In genomic region chr5:92554443-92554842, GRCm38 (mm10) we compare ENCODE assay signal across 20 mouse cellular contexts. TPM values are rescaled to one million over a fixed set of nuclear protein-coding genes. Genes with fewer than 3 reads are reported as not detected.
DNase-seq lines count a peak whose midpoint lies in the region; ATAC-seq and TF ChIP-seq lines count a peak whose summit lies in the region.
"Had no signal": no experiment of that assay in that cellular context is flagged by ENCODE, and none has a peak within 500 bp of the region (broad histone marks: within the 10 kb centered on the region; RNA-seq: fewer than 3 reads in every experiment).

No protein-coding gene starts in this region.

- no peak for ATAC-seq in liver, postnatal 0 days
- ATAC-seq: liver, embryonic 12.5 days had no signal

- H3K36me3 ChIP-seq in E14TG2a.4 (ENCODE audit: insufficient read depth, low read length): no peaks in the 10 kb centered on the region
- no peaks in the 10 kb centered on the region for H3K36me3 ChIP-seq in liver, postnatal 0 days (replicated peaks; ENCODE audit: insufficient read depth, low read length)
- H3K36me3 ChIP-seq: G1E; heart, embryonic 10.5 days; hindbrain, embryonic 10.5 days; limb, embryonic 12.5 days; liver, embryonic 12.5 days had no signal

- H3K9me3 ChIP-seq in E14TG2a.4 (ENCODE audit: low read length): no peaks in the 10 kb centered on the region
- H3K9me3 ChIP-seq in liver, postnatal 0 days (ENCODE audit: low read length): peaks cover 3% of the 10 kb centered on the region; the same call in 1 of the 2 replicates
- H3K9me3 ChIP-seq: G1E; heart, embryonic 10.5 days; hindbrain, embryonic 10.5 days; limb, embryonic 12.5 days; liver, embryonic 12.5 days had no signal

- H3K4me1 ChIP-seq in E14TG2a.4 (replicated peaks; ENCODE audit: low read depth, low read length): 0 out of 2 replicates have a peak, but pooled peaks cover 4% of the 10 kb centered on the region
- no peaks in the 10 kb centered on the region for H3K4me1 ChIP-seq in liver, postnatal 0 days (ENCODE audit: insufficient read depth)
- H3K4me1 ChIP-seq: heart, embryonic 10.5 days; hindbrain, embryonic 10.5 days; limb, embryonic 12.5 days; liver, embryonic 12.5 days had no signal

- no peak overlapping the region for H3K9ac ChIP-seq in liver, postnatal 0 days (replicated peaks)
- H3K9ac ChIP-seq: limb, embryonic 12.5 days; liver, embryonic 12.5 days had no signal

- peaks cover 5% of the 10 kb centered on the region for H3K27me3 ChIP-seq in E14TG2a.4 (ENCODE audit: insufficient read depth, low read length)
- no peaks in the 10 kb centered on the region for H3K27me3 ChIP-seq in liver, postnatal 0 days (ENCODE audit: insufficient read depth, low read length)
- H3K27me3 ChIP-seq: limb, embryonic 12.5 days; liver, embryonic 12.5 days had no signal

- no peak overlapping the region for H3K4me2 ChIP-seq in liver, postnatal 0 days (ENCODE audit: low read depth, low read length)
- H3K4me2 ChIP-seq: limb, embryonic 12.5 days; liver, embryonic 12.5 days had no signal

- TF ChIP-seq EP300 in liver, postnatal 0 days (IDR thresholded peaks at IDR 0.05; ENCODE audit: low read depth): no peak

- H3K4me3 ChIP-seq in E14TG2a.4 (replicated peaks; ENCODE audit: low read length): peak overlapping the region; percentile 67
- no peak overlapping the region for H3K4me3 ChIP-seq in liver, postnatal 0 days (ENCODE audit: low read depth, low read length)
- H3K4me3 ChIP-seq: heart, embryonic 10.5 days; hindbrain, embryonic 10.5 days; left cerebral cortex, adult 2 months; limb, embryonic 12.5 days; liver, embryonic 12.5 days had no signal

- DNase-seq in adrenal gland, postnatal 14 days: peak; percentile 12
- DNase-seq in adrenal gland, postnatal 36 days: no peak
- DNase-seq in heart, adult 11 months: peak; percentile 19
- DNase-seq in heart, adult 9 months (ENCODE audit: low spot score in 2 of 2): no peak
- peak; percentile 15 to 33 for DNase-seq in kidney, postnatal 4 days
- no peak for DNase-seq in kidney, adult 18-20 months
- DNase-seq in liver, postnatal 0 days: no peak
- DNase-seq: cerebellum, adult 9-11 months; gastrocnemius, postnatal 36 days; retina, postnatal 1 day had no signal

- WGBS in liver, postnatal 0 days (ENCODE audit: insufficient replicate concordance): 80% methylated on average over 4 of the region's 4 CpGs

- no peak for TF ChIP-seq CTCF in E14TG2a.4 (conservative IDR thresholded peaks at IDR 0.05; ENCODE audit: low read length)
- TF ChIP-seq CTCF in liver, postnatal 0 days (IDR thresholded peaks at IDR 0.05; ENCODE audit: low read depth): no peak

- no peak overlapping the region for H3K27ac ChIP-seq in liver, postnatal 0 days (ENCODE audit: low read depth)
- H3K27ac ChIP-seq: heart, embryonic 10.5 days; hindbrain, embryonic 10.5 days; left cerebral cortex, adult 2 months; limb, embryonic 12.5 days; liver, embryonic 12.5 days had no signal

RNA-seq across cellular contexts. Expression of gene Fam47e, which starts 0.4 kb away (rescaled TPM):
- not detected in 2 replicates for total RNA-seq in adrenal gland, postnatal 14 days (2021)
- total RNA-seq in adrenal gland, postnatal 36 days (2021): not detected
- polyA plus RNA-seq in liver, postnatal 0 days (2015; fragmentation: Nextera tagmentation; extraction: Ambion mirVana): 8.4 and 9.8 TPM in 2 replicates
- total RNA-seq: gastrocnemius, postnatal 36 days; left cerebral cortex, adult 2 months had no signal
- polyA plus RNA-seq: G1E; heart, embryonic 10.5 days; heart, postnatal 0 days; intestine, embryonic 14.5 days; limb, embryonic 12.5 days; thymus, adult 2 months had no signal

RNA-seq across cellular contexts. Expression of gene Scarb2, which starts 47.8 kb away (rescaled TPM):
- 67.4 and 73.7 TPM in 2 replicates for total RNA-seq in adrenal gland, postnatal 14 days (2021)
- total RNA-seq in adrenal gland, postnatal 36 days (2021): 10 to 100 TPM; 50.4 to 74.4 TPM
- 16.3 and 16.5 TPM in 2 replicates for polyA plus RNA-seq in liver, postnatal 0 days (2015; fragmentation: Nextera tagmentation; extraction: Ambion mirVana)

RNA-seq across cellular contexts. Expression of gene Stbd1, which starts 48.4 kb away (rescaled TPM):
- total RNA-seq in adrenal gland, postnatal 14 days (2021): 5.7 and 8.7 TPM in 2 replicates
- total RNA-seq in adrenal gland, postnatal 36 days (2021): 1 to 10 TPM; 3.9 to 5.6 TPM
- 41.1 and 45.7 TPM in 2 replicates for polyA plus RNA-seq in liver, postnatal 0 days (2015; fragmentation: Nextera tagmentation; extraction: Ambion mirVana)
- polyA plus RNA-seq: G1E had no signal

Comparison
In these comparisons a context has a peak if more than half of its experiments do, and no peak if none do; other contexts are left out.
1. DNase-seq: peak in adrenal gland, postnatal 14 days (single experiment), heart, adult 11 months (single experiment) and kidney, postnatal 4 days (2 of 2); none in adrenal gland, postnatal 36 days (0 of 2), heart, adult 9 months (0 of 2), kidney, adult 18-20 months (single experiment) and liver, postnatal 0 days (single experiment).